Mouse (Mus musculus): ENCODE results near the gene Apba1. TPM values are rescaled to one million over a fixed set of nuclear protein-coding genes. Genes with fewer than 3 reads are reported as not detected.

The Apba1 gene
- 0.70 and 1.3 TPM in 2 replicates for polyA plus RNA-seq (2012; rRNA removed; ENCODE audit: low replicate concordance)

DNA sequence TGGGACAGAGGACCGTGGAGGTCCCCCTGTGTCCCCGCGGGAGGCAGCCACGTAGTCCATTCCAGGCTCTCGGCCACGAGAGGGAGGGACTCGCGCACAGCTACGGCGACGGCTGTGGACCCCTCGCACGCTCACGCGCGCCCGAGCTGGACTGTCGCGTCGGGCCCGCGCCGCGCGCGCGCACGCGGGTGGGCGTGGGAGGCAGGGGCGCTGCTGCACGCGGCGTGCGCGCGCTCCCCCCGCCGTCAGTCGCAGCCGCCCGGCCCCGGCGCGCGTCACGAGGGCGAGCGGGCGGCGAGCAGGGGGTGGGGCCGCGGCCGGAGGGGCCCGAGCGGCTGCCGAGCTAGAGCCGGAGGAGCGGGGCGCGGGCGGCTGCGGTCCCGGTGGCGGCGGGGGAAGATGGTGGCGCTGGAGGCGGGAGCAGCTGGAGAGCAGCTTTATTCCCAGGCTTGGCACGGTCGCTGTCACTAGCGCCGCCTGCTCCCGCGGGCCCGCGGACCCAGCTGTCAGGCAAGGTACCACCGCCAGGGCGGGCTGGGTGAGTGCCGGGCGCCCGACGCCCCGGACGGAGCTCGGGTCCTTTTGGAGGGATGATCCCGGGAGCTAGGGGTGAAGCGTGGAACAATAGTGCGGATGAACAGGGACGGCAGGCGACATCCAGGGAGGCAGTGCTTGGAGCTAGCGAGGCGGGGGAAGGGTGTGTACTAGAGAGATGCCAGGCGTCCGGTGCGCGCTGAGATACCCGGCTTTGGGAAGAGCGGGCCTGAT, at the start of gene Apba1:
Gene Apba1, plus strand, starts transcription at position 334 of the 768 bp plus-strand sequence.

Other genes with a start within 250 kb of the Apba1 start
- gene 1700028P14Rik, start 106.1 kb upstream of the Apba1 start, polyA plus RNA-seq (2012; rRNA removed; ENCODE audit: low replicate concordance) = not detected in 2 replicates
- gene Ptar1, start 71.5 kb upstream of the Apba1 start, polyA plus RNA-seq (2012; rRNA removed; ENCODE audit: low replicate concordance) = 0.19 and 1.2 TPM in 2 replicates